Mouse (Mus musculus): ENCODE results near the gene 2310007B03Rik. TPM values are rescaled to one million over a fixed set of nuclear protein-coding genes. Genes with fewer than 3 reads are reported as not detected.

Gene 2310007B03Rik
- total and polyA plus RNA-seq, 2 experiments from 2014 or later: 0.07 to 0.76 TPM

- TF ChIP-seq CTCF (IDR thresholded peaks at IDR 0.05; ENCODE audit: low read depth): no peak
- TF ChIP-seq EP300 (IDR thresholded peaks at IDR 0.05; ENCODE audit: low read depth): no peak
- no peak overlapping the region for H3K27ac ChIP-seq (ENCODE audit: low read depth)
- no peak overlapping the region for H3K4me2 ChIP-seq (ENCODE audit: low read depth, low read length)
- no peak overlapping the region for H3K4me3 ChIP-seq (ENCODE audit: low read depth, low read length)
- no peak for DNase-seq (ENCODE audit: low spot score)
- peak; percentile 20; the same call in 1 of the 2 replicates for ATAC-seq (ENCODE audit: insufficient read depth, low read depth)
- peaks cover 33% of the 10 kb centered on the region for H3K27me3 ChIP-seq (ENCODE audit: control insufficient read depth, insufficient read depth, low read length)
- H3K9ac ChIP-seq (replicated peaks; ENCODE audit: low read depth, low read length): no peak overlapping the region
- H3K9me3 ChIP-seq (replicated peaks; ENCODE audit: control insufficient read depth, low read length): no peaks in the 10 kb centered on the region
- 53% methylated on average over 7 of the region's 7 CpGs for WGBS
- H3K4me1 ChIP-seq (ENCODE audit: control insufficient read depth, insufficient read depth): 0 out of 2 replicates have a peak, but pooled peaks cover 9% of the 10 kb centered on the region
- no peaks in the 10 kb centered on the region for H3K36me3 ChIP-seq (replicated peaks; ENCODE audit: control insufficient read depth, insufficient read depth, low read length)
Measured at GRCm38 (mm10) chr1:93139713-93140112, 21.0 kb downstream of the 2310007B03Rik start.

GRCm38 (mm10) chr1:93138534-93138933 is 22.2 kb downstream of the 2310007B03Rik start:
- no peaks in the 10 kb centered on the region for H3K36me3 ChIP-seq (replicated peaks; ENCODE audit: control insufficient read depth, insufficient read depth, low read length)
- 47% methylated on average over 6 of the region's 6 CpGs for WGBS
- H3K27ac ChIP-seq (ENCODE audit: low read depth): no peak overlapping the region
- TF ChIP-seq CTCF (IDR thresholded peaks at IDR 0.05; ENCODE audit: low read depth): no peak
- no peak overlapping the region for H3K4me2 ChIP-seq (ENCODE audit: low read depth, low read length)
- H3K9ac ChIP-seq (replicated peaks; ENCODE audit: low read depth, low read length): no peak overlapping the region
- no peaks in the 10 kb centered on the region for H3K9me3 ChIP-seq (replicated peaks; ENCODE audit: control insufficient read depth, low read length)
- H3K4me1 ChIP-seq (ENCODE audit: control insufficient read depth, insufficient read depth): 0 out of 2 replicates have a peak, but pooled peaks cover 2% of the 10 kb centered on the region
- DNase-seq (ENCODE audit: low spot score) (no peak), ATAC-seq (ENCODE audit: insufficient read depth, low read depth) (no peak)
- no peak overlapping the region for H3K4me3 ChIP-seq (ENCODE audit: low read depth, low read length)
- peaks cover 31% of the 10 kb centered on the region for H3K27me3 ChIP-seq (ENCODE audit: control insufficient read depth, insufficient read depth, low read length)

- ATAC-seq (ENCODE audit: insufficient read depth, low read depth) (no peak), DNase-seq (ENCODE audit: low spot score) (no peak)
- no peak within 1 kb of the TSS for H3K9ac ChIP-seq (replicated peaks; ENCODE audit: low read depth, low read length)
- H3K9me3 ChIP-seq (replicated peaks; ENCODE audit: control insufficient read depth, low read length): no peaks in the 10 kb centered on the region
- H3K27ac ChIP-seq (ENCODE audit: low read depth): no peak within 1 kb of the TSS
- no peaks in the 10 kb centered on the region for H3K36me3 ChIP-seq (replicated peaks; ENCODE audit: control insufficient read depth, insufficient read depth, low read length)
- no peak for TF ChIP-seq CTCF (IDR thresholded peaks at IDR 0.05; ENCODE audit: low read depth)
- TF ChIP-seq EP300 (IDR thresholded peaks at IDR 0.05; ENCODE audit: low read depth): no peak
- no peaks in the 10 kb centered on the region for H3K4me1 ChIP-seq (ENCODE audit: control insufficient read depth, insufficient read depth)
- H3K27me3 ChIP-seq (ENCODE audit: control insufficient read depth, insufficient read depth, low read length): peaks cover 16% of the 10 kb centered on the region
- WGBS: 90% methylated on average over 12 of the region's 12 CpGs
- H3K4me3 ChIP-seq (ENCODE audit: low read depth, low read length): no peak within 1 kb of the TSS
- no peak within 1 kb of the TSS for H3K4me2 ChIP-seq (ENCODE audit: low read depth, low read length)
Measured at GRCm38 (mm10) chr1:93135036-93135526, 25.7 kb downstream of the 2310007B03Rik start, which contains the start of gene Agxt. Agxt (plus strand) TSS chr1:93135240.

- H3K4me3 ChIP-seq (ENCODE audit: low read depth, low read length): no peak overlapping the region
- H3K36me3 ChIP-seq (replicated peaks; ENCODE audit: control insufficient read depth, insufficient read depth, low read length): no peaks in the 10 kb centered on the region
- no peak overlapping the region for H3K9ac ChIP-seq (replicated peaks; ENCODE audit: low read depth, low read length)
- no peak overlapping the region for H3K4me2 ChIP-seq (ENCODE audit: low read depth, low read length)
- H3K4me1 ChIP-seq (ENCODE audit: control insufficient read depth, insufficient read depth): no peaks in the 10 kb centered on the region
- DNase-seq (ENCODE audit: low spot score) (no peak), ATAC-seq (ENCODE audit: insufficient read depth, low read depth) (no peak)
- no peaks in the 10 kb centered on the region for H3K9me3 ChIP-seq (replicated peaks; ENCODE audit: control insufficient read depth, low read length)
- H3K27me3 ChIP-seq (ENCODE audit: control insufficient read depth, insufficient read depth, low read length): peaks cover 6% of the 10 kb centered on the region
- H3K27ac ChIP-seq (ENCODE audit: low read depth): no peak overlapping the region
- WGBS: 52% methylated on average over 8 of the region's 8 CpGs
- TF ChIP-seq EP300 (IDR thresholded peaks at IDR 0.05; ENCODE audit: low read depth) (no peak), CTCF (IDR thresholded peaks at IDR 0.05; ENCODE audit: low read depth) (no peak)
Measured at GRCm38 (mm10) chr1:93132676-93133075, 28.1 kb downstream of the 2310007B03Rik start.

- 69% methylated on average over 10 of the region's 10 CpGs for WGBS
- H3K4me2 ChIP-seq (ENCODE audit: low read depth, low read length): no peak overlapping the region
- no peak for DNase-seq (ENCODE audit: low spot score)
- no peak for TF ChIP-seq EP300 (IDR thresholded peaks at IDR 0.05; ENCODE audit: low read depth)
- TF ChIP-seq CTCF (IDR thresholded peaks at IDR 0.05; ENCODE audit: low read depth): no peak
- H3K36me3 ChIP-seq (replicated peaks; ENCODE audit: control insufficient read depth, insufficient read depth, low read length): no peaks in the 10 kb centered on the region
- H3K9me3 ChIP-seq (replicated peaks; ENCODE audit: control insufficient read depth, low read length): no peaks in the 10 kb centered on the region
- no peak overlapping the region for H3K27ac ChIP-seq (ENCODE audit: low read depth)
- H3K4me1 ChIP-seq (ENCODE audit: control insufficient read depth, insufficient read depth): no peaks in the 10 kb centered on the region
- no peak overlapping the region for H3K4me3 ChIP-seq (ENCODE audit: low read depth, low read length)
- no peak for ATAC-seq (ENCODE audit: insufficient read depth, low read depth)
- H3K27me3 ChIP-seq (ENCODE audit: control insufficient read depth, insufficient read depth, low read length): peaks cover 6% of the 10 kb centered on the region
- H3K9ac ChIP-seq (replicated peaks; ENCODE audit: low read depth, low read length): no peak overlapping the region
Measured at GRCm38 (mm10) chr1:93130242-93130983, 30.3 kb downstream of the 2310007B03Rik start.

All from heart, postnatal 0 days (tissue).